Mouse (Mus musculus) midbrain, embryonic 15.5 days (tissue): ENCODE data around the gene Mto1. TPM values are rescaled to one million over a fixed set of nuclear protein-coding genes. Genes with fewer than 3 reads are reported as not detected.
A peak's percentile ranks its signal among the peaks of the same experiment; 100 is the strongest.

Source experiments
- ATAC-seq: fragments of 200-750 bp; cut with Nextera tagmentation; replicated peaks from 2 replicates; pipeline ENCODE4 v1.8.0; 2017; ENCODE audit warnings: moderate TSS enrichment
- H3K27ac ChIP-seq: fragments of 300-500 bp; sonication (generic); 2 replicates; pipeline ENCODE4 v1.5.1; 2015; ENCODE audit warnings: mild to moderate bottlenecking, inconsistent platforms
- H3K27me3 ChIP-seq: fragments of 300-500 bp; sonication (generic); replicated peaks from 2 replicates; pipeline ENCODE4 v1.6.1; 2015; ENCODE audit warnings: inconsistent platforms
- H3K36me3 ChIP-seq: fragments of 300-500 bp; sonication (generic); replicated peaks from 2 replicates; pipeline ENCODE4 v1.6.1; 2015; ENCODE audit warnings: inconsistent platforms
- H3K4me1 ChIP-seq: fragments of 300-500 bp; sonication (generic); 2 replicates; pipeline ENCODE4 v1.6.1; 2015; ENCODE audit warnings: inconsistent platforms
- H3K4me2 ChIP-seq: fragments of 300-500 bp; sonication (generic); 2 replicates; pipeline ENCODE4 v1.6.1; 2015; ENCODE audit warnings: inconsistent platforms, mild to moderate bottlenecking, moderate library complexity
- H3K4me3 ChIP-seq: fragments of 300-500 bp; sonication (generic); 2 replicates; pipeline ENCODE4 v1.5.1; 2015; ENCODE audit warnings: mild to moderate bottlenecking, inconsistent platforms
- H3K9ac ChIP-seq: fragments of 300-500 bp; sonication (generic); 2 replicates; pipeline ENCODE4 v1.6.1; 2015; ENCODE audit warnings: mild to moderate bottlenecking, inconsistent platforms
- H3K9me3 ChIP-seq: fragments of 300-500 bp; sonication (generic); 2 replicates; pipeline ENCODE4 v1.6.1; 2016; ENCODE audit warnings: inconsistent platforms
- WGBS: fragments of 180-500 bp; shearing (Covaris S2); methylation state at CpG from one replicate; pipeline ENCODE4 v1.1.7; 2015; ENCODE audit warnings: mixed read lengths; 5-methylcytosine and 5-hydroxymethylcytosine counted together
- polyA plus RNA-seq: library from polyadenylated mRNA; unstranded; fragments of >200 nt; fragmentation: Nextera tagmentation; extraction: Ambion mirVana; gene quantifications from 2 replicates; pipeline ENCODE4 v1.2.1, GENCODE M21; 2015

The Mto1 gene
- polyA plus RNA-seq, 1 experiment from 2014 or later: 30.8 TPM

DNA sequence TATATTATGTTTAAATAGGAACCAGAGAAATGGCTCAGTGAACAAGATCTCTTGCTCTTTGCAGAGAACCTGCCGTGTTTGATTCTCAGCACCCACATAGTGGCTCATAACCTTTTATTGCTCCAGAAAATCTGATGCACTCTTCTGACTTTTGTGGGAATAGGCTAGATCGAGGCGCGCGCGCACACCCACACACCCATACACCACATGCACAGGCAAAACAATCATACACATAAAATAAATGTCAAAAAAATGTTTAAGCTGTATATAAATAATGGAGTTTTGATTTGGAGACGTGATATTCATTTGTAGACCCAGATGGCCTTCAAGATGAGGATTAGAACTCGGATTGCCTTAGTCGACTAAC, 419 bp upstream of the Mto1 start:
- WGBS: 32% methylated on average over 9 of the region's 9 CpGs
- H3K36me3 ChIP-seq: peaks cover 9% of the 10 kb centered on the region
- H3K27me3 ChIP-seq: peaks cover 37% of the 10 kb centered on the region
- H3K9ac ChIP-seq: peak overlapping the region; percentile 84
- H3K4me3 ChIP-seq: peak overlapping the region; percentile 84
- ATAC-seq: peak; percentile 51
- H3K4me1 ChIP-seq: peaks cover 21% of the 10 kb centered on the region
- peak overlapping the region; percentile 63 for H3K4me2 ChIP-seq
- peak overlapping the region; percentile 94 for H3K27ac ChIP-seq
- H3K9me3 ChIP-seq: no peaks in the 10 kb centered on the region

DNA sequence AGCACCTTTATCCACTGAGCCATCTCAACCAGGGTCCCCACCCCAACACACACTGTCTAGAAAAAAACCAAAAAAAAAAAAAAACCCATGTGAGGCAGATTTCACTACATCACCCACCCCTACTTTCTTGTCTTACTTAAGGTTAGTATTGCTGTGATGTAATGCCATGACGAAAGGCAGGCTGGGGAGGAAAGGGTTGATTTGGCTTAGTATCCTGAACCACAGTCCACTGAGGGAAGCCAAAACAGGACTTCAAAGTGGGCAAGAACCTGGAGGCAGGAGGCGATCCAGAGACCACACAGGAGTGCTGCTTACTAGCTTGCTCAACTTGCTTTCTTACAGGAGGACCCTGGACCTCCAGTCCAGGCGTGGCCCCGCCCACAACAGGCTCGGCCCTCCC, 2.4 kb downstream of the Mto1 start:
- WGBS: 84% methylated on average over 5 of the region's 5 CpGs
- no peak overlapping the region for H3K27ac ChIP-seq
- peaks cover 14% of the 10 kb centered on the region for H3K4me1 ChIP-seq
- H3K4me3 ChIP-seq: no peak overlapping the region
- no peak for ATAC-seq
- no peak overlapping the region for H3K4me2 ChIP-seq
- H3K36me3 ChIP-seq: peaks cover 25% of the 10 kb centered on the region
- H3K27me3 ChIP-seq: peaks cover 12% of the 10 kb centered on the region
- no peak overlapping the region for H3K9ac ChIP-seq
- H3K9me3 ChIP-seq: no peaks in the 10 kb centered on the region

DNA sequence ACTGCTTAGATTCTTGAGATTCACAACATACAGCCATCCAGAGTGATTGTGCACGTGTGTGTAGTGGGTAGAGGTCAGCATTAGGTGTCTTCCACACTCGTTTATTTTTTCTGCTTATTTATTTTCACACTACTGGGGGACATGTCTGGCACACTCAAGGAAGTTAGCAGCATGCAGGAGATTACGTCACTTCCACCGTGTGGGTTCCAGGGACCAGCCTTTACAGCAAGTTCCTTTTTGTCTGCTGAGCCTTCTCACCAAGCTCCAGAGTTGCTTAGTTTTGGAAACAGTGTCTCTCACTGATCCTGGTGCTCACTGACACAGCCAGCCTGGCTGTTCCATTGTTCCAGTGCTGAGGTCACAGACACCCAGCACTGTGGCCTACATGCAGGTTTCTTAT, 3.4 kb downstream of the Mto1 start:
- H3K27ac ChIP-seq: no peak overlapping the region
- H3K9me3 ChIP-seq: no peaks in the 10 kb centered on the region
- no peak overlapping the region for H3K4me2 ChIP-seq
- peaks cover 14% of the 10 kb centered on the region for H3K4me1 ChIP-seq
- H3K4me3 ChIP-seq: no peak overlapping the region
- no peak for ATAC-seq
- H3K27me3 ChIP-seq: 0 out of 2 replicates have a peak, but pooled peaks cover 3% of the 10 kb centered on the region
- H3K9ac ChIP-seq: no peak overlapping the region
- 83% methylated on average over 4 of the region's 4 CpGs for WGBS
- peaks cover 25% of the 10 kb centered on the region for H3K36me3 ChIP-seq

DNA sequence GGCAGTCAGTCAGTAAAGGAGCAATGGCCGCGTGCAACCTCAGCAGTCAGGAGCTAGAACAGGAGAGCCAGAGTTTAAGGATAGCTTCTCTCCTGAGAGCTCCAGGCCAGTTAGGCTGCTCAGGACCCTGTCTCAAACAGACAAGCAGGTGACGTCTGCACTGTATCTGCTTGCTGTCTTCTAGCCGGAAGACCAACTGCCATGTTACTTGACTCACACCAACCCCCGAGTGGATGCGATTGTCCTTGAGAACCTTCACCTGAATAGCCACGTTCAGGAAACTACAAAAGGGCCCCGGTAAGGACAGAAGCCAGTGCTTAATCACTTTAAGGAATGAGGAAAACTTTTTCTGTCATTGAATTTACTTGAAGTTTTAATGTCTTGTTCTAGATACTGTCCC, 9.0 kb downstream of the Mto1 start:
- no peak for ATAC-seq
- Histone ChIP-seq H3K4me1 (no peaks in the 10 kb centered on the region), H3K9me3 (no peaks in the 10 kb centered on the region), H3K4me3 (no peak overlapping the region), H3K9ac (no peak overlapping the region), H3K4me2 (no peak overlapping the region), H3K27me3 (no peaks in the 10 kb centered on the region), H3K27ac (no peak overlapping the region), H3K36me3 (peaks cover 45% of the 10 kb centered on the region)
- WGBS: 95% methylated on average over 8 of the region's 8 CpGs

DNA sequence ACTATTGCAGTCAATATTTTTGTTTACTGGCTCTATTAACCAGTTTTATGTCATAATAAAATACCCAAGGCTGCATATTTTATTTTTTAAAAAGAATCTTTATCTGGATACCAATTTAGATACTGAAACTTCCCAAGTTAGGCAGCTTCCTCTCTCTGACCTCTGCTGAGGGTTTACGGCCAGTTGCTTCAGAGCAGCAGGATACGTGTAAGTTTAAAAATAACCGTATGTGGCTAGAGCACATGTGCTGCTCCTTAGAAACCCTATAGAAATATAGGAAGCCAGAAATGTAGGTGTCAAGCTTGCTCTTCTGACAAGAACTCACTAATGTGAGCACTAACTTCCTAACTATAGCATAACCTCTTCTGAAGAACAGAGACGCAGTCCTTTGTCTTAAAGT, 15.3 kb downstream of the Mto1 start:
- Histone ChIP-seq H3K27me3 (no peaks in the 10 kb centered on the region), H3K4me2 (no peak overlapping the region), H3K27ac (no peak overlapping the region), H3K4me3 (no peak overlapping the region), H3K4me1 (no peaks in the 10 kb centered on the region), H3K36me3 (peaks cover 52% of the 10 kb centered on the region), H3K9me3 (no peaks in the 10 kb centered on the region), H3K9ac (no peak overlapping the region)
- no peak for ATAC-seq
- WGBS: 95% methylated on average over 4 of the region's 4 CpGs

DNA sequence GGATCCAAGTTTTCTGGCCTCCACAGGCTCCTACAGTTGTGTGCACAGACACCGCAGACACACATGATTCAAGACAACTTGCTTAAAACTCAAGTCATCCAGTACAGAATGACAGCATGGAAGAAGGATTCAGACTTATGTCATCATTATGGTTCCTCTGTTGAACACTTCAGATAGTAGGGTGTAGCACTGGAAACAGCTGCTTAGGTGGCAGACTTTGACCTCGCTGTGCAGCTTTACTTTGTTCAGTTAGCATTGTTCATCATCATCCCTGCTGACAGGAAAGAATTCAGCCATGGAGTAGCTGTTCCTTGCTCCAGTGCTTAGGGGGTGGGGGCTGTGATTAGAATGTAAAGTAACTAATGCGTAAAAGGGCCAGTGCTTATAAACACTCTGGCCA, 17.7 kb downstream of the Mto1 start:
- ATAC-seq: no peak
- Histone ChIP-seq H3K4me1 (no peaks in the 10 kb centered on the region), H3K27me3 (no peaks in the 10 kb centered on the region), H3K27ac (no peak overlapping the region), H3K4me2 (no peak overlapping the region), H3K9me3 (no peaks in the 10 kb centered on the region), H3K9ac (no peak overlapping the region), H3K36me3 (peaks cover 51% of the 10 kb centered on the region), H3K4me3 (no peak overlapping the region)
- WGBS: 90% methylated on average over 3 of the region's 3 CpGs

DNA sequence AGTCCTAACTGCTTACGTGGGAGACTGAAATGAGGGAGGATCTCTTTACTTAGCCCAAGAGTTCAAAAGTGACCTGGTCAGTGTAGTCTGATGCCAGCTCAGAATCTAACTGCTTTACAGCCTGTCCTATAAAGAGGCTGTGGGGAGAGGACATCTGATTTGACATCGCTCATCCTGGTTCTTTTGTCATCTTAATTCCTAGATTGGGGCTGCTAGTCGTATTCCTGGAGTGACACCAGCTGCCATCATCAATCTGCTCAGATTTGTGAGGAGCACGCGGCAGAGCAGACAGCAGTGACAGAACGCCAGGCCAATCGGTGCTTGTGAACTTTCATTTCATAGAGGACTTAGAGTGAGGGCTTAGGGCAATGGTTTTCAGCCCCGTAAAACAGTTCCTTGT, 25.6 kb downstream of the Mto1 start:
- no peak overlapping the region for H3K4me2 ChIP-seq
- H3K27me3 ChIP-seq: no peaks in the 10 kb centered on the region
- peaks cover 18% of the 10 kb centered on the region for H3K4me1 ChIP-seq
- H3K4me3 ChIP-seq: no peak overlapping the region
- WGBS: 80% methylated on average over 8 of the region's 8 CpGs
- H3K9me3 ChIP-seq: no peaks in the 10 kb centered on the region
- no peak overlapping the region for H3K27ac ChIP-seq
- H3K36me3 ChIP-seq: peaks cover 40% of the 10 kb centered on the region
- H3K9ac ChIP-seq: no peak overlapping the region
- no peak for ATAC-seq

DNA sequence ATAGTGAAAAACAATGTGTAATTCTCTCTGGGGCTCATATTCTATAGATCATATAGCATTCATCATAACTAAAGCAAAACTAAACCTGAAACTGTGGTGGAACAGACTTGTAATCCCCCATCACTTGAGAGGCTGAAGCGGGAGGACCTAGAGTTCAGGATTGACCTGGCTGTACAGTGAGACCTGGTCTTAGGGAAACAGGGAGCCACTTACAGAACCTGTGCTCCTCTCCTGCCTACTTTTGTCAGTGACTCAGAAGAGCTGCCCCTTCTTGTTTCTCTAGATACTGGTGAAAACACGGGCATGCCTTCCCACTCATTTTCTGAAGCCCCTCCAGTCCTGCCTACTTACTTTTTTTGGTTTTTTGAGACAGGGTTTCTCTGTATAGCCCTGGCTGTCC, 26.3 kb downstream of the Mto1 start:
- H3K4me2 ChIP-seq: no peak overlapping the region
- peaks cover 40% of the 10 kb centered on the region for H3K36me3 ChIP-seq
- no peak for ATAC-seq

DNA sequence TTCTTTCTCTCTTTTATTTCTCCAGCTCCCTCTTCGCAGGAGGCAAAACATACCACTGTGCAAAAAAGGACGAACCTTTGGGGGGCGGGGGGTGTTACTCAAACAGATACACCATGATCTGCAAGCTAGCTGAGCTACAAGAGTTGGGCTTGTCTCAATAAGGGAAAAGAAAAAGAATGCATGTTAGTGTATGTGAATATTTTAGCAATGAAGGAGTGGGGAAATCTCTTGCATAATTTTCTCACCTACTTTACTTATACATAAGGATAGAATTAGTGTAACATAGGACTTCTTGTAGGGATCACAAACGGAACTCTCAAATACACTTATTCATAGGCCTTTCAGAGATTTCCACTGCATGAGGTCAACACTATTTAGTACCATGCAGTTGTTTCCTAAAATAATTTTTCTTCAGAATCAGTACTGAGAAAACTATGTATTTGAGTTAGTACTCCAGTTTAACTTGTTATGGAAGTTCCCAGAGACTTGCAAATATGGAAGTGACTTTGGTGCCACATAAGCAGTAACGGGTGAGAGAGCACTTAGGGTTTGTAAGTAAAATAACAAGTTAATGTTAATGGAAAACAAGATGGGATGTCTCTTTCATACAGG, 26.9 kb downstream of the Mto1 start:
- no peaks in the 10 kb centered on the region for H3K27me3 ChIP-seq
- no peak overlapping the region for H3K4me2 ChIP-seq
- ATAC-seq: no peak
- H3K27ac ChIP-seq: no peak overlapping the region
- 89% methylated on average over 5 of the region's 5 CpGs for WGBS
- H3K9me3 ChIP-seq: no peaks in the 10 kb centered on the region
- H3K4me3 ChIP-seq: no peak overlapping the region
- peaks cover 29% of the 10 kb centered on the region for H3K4me1 ChIP-seq
- no peak overlapping the region for H3K9ac ChIP-seq
- H3K36me3 ChIP-seq: peaks cover 40% of the 10 kb centered on the region

More for the DNA sequence above, 26.3 kb downstream of the Mto1 start:
- Histone ChIP-seq H3K4me1 (peaks cover 25% of the 10 kb centered on the region), H3K9me3 (no peaks in the 10 kb centered on the region), H3K27me3 (no peaks in the 10 kb centered on the region), H3K9ac (no peak overlapping the region), H3K4me3 (no peak overlapping the region), H3K27ac (no peak overlapping the region)
- 79% methylated on average over 2 of the region's 2 CpGs for WGBS

DNA sequence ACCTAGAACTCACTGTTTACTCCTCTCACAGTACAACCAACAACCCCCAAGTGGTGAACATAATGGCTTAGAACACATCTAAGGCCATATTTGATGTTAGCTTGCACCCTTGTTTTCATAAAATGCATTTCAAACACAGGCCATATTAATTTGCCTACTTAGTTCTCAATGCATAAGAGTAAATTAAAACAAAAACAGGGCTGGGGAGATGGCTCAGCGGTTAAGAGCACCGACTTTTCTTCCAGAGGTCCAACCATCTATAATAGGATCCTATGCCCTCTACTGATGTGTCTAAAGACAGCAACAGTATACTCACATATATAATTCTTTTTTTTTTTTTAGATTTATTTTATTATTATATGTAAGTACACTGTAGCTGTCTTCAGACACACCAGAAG, 27.4 kb downstream of the Mto1 start:
- Histone ChIP-seq H3K27ac (no peak overlapping the region), H3K9ac (no peak overlapping the region), H3K4me1 (peaks cover 34% of the 10 kb centered on the region), H3K27me3 (no peaks in the 10 kb centered on the region), H3K4me2 (no peak overlapping the region), H3K36me3 (peaks cover 36% of the 10 kb centered on the region), H3K9me3 (no peaks in the 10 kb centered on the region), H3K4me3 (no peak overlapping the region)
- ATAC-seq: no peak
- WGBS: 95% methylated on average over 2 of the region's 2 CpGs

DNA sequence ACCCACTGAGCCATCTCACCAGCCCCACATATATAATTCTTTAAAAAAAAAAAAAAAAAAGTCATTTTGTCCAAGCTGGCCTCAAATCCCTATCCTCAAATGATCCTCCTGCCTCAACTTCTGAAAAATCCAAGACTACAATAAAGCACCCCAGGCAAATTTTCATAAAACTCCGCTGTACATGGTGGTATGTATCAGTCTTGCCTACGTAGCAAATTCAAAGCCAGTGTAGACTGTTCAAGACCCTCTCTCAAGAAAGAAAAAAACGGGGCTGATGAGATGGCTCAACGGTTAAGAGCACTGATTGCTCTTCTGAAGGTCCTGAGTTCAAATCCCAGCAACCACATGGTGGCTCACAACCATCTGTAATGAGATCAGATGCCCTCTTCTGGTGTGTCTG, 27.9 kb downstream of the Mto1 start:
- Histone ChIP-seq H3K27me3 (no peaks in the 10 kb centered on the region), H3K4me3 (no peak overlapping the region), H3K9ac (no peak overlapping the region), H3K36me3 (peaks cover 31% of the 10 kb centered on the region), H3K4me1 (peaks cover 34% of the 10 kb centered on the region), H3K27ac (no peak overlapping the region), H3K4me2 (no peak overlapping the region), H3K9me3 (no peaks in the 10 kb centered on the region)
- WGBS: 83% methylated on average over 4 of the region's 4 CpGs
- ATAC-seq: no peak

DNA sequence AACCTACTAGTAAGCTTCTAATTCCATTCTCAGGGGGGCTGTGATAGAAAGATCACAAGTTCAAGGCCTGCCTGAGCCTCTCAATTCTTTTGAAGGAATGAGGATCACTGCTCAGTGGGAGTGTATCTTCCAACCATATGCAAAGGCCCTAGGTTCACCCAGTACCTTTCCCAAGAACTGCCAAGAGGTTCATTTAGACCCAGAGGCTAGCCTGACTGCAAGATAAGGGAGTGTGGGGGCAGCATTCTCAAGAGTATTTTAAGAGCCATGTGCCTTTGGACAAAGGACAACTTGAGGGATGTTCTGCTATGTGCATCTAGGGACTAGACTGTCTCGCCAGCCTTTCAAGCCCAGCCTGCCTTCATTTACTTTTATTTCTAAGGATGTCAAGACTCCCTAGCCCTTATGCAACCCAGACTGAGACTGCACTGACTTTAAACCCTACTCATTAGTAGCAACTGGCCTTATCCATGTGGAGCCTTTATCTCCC, 28.6 kb downstream of the Mto1 start:
- Histone ChIP-seq H3K9ac (no peak overlapping the region), H3K4me1 (peaks cover 34% of the 10 kb centered on the region), H3K36me3 (peaks cover 31% of the 10 kb centered on the region), H3K9me3 (no peaks in the 10 kb centered on the region), H3K4me3 (no peak overlapping the region), H3K27me3 (no peaks in the 10 kb centered on the region), H3K27ac (0 out of 2 replicates have a peak overlapping the region, but pooled peaks have one; percentile 7), H3K4me2 (no peak overlapping the region)
- WGBS: 18% methylated on average over 1 of the region's 1 CpGs
- no peak for ATAC-seq

DNA sequence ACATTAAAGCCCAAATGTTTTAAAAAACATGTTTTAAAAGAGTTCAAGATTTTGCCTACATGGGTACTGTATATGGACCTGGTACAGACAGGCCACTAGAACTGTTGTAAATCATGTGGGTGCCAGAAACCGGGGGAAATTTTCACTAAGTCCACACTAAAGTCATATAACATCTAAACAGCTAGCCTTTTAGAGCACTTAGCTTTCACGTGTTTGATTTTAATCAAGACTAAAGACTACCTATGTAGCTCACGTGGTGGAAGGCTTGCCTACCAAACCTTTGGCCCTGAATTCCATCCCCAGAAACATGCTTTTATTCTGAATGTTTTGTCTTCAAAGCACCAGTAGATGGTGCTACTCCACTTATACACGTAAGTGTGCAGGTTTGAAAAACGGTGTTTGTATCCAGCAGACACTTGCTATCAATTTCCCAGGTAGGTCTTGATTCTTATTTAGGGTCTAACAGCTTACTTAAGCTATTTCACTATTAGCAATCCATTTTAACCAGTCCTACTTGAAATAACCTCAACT, 29.1 kb downstream of the Mto1 start:
- peak overlapping the region; percentile 7; the same call in 1 of the 2 replicates for H3K27ac ChIP-seq
- no peaks in the 10 kb centered on the region for H3K9me3 ChIP-seq
- peaks cover 31% of the 10 kb centered on the region for H3K36me3 ChIP-seq

More for the DNA sequence above, 29.1 kb downstream of the Mto1 start:
- WGBS: 6% methylated on average over 5 of the region's 5 CpGs
- Histone ChIP-seq H3K4me2 (peak overlapping the region; percentile 5; the same call in 1 of the 2 replicates), H3K27me3 (no peaks in the 10 kb centered on the region), H3K9ac (no peak overlapping the region), H3K4me3 (no peak overlapping the region), H3K4me1 (peaks cover 34% of the 10 kb centered on the region)
- no peak for ATAC-seq
